Mouse (Mus musculus) limb, embryonic 12.5 days (tissue): ENCODE measurements at regions not wholly inside any gene's neighbourhood (a gene's known extent, or its start where the extent isn't known, plus 50 kb on each side); places are given as distances from the start of the nearest gene placed in this dataset. TPM values are rescaled to one million over a fixed set of nuclear protein-coding genes. Genes with fewer than 3 reads are reported as not detected.
A peak's percentile ranks its signal among the peaks of the same experiment; 100 is the strongest.

ENCODE experiments used
- ATAC-seq: fragments of 200-750 bp; cut with Nextera tagmentation; 2 replicates; pipeline ENCODE4 v1.8.0; 2017; ENCODE audit warnings: low read depth, moderate TSS enrichment; ENCODE audit not compliant: insufficient number of reproducible peaks, insufficient read depth, low FRiP score, low TSS enrichment
- H3K27ac ChIP-seq: fragments of 300-500 bp; sonication (generic); 2 replicates; pipeline ENCODE4 v1.5.1; 2016; ENCODE audit warnings: mild to moderate bottlenecking, moderate library complexity
- H3K27me3 ChIP-seq: fragments of 300-500 bp; sonication (generic); 2 replicates; pipeline ENCODE4 v1.6.1; 2016; ENCODE audit warnings: mild to moderate bottlenecking, moderate library complexity
- H3K36me3 ChIP-seq: fragments of 300-500 bp; sonication (generic); 2 replicates; pipeline ENCODE4 v1.6.1; 2016; ENCODE audit warnings: mild to moderate bottlenecking, moderate library complexity
- H3K4me1 ChIP-seq: fragments of 300-500 bp; sonication (generic); replicated peaks from 2 replicates; pipeline ENCODE4 v1.6.1; 2016
- H3K4me2 ChIP-seq: fragments of 300-500 bp; sonication (generic); 2 replicates; pipeline ENCODE4 v1.6.1; 2016; ENCODE audit warnings: mild to moderate bottlenecking, moderate library complexity
- H3K4me3 ChIP-seq: fragments of 300-500 bp; sonication (generic); replicated peaks from 2 replicates; pipeline ENCODE4 v1.5.1; 2016; ENCODE audit warnings: mild to moderate bottlenecking
- H3K9ac ChIP-seq: fragments of 300-500 bp; sonication (generic); replicated peaks from 2 replicates; pipeline ENCODE4 v1.6.1; 2016; ENCODE audit warnings: mild to moderate bottlenecking, moderate library complexity
- H3K9me3 ChIP-seq: fragments of 300-500 bp; sonication (generic); 2 replicates; pipeline ENCODE4 v1.6.1; 2016; ENCODE audit warnings: mild to moderate bottlenecking, moderate library complexity
- WGBS: fragments of 180-500 bp; shearing (Covaris S2); methylation state at CpG from one replicate; pipeline ENCODE4 v1.1.7; 2016; 5-methylcytosine and 5-hydroxymethylcytosine counted together
- microRNA-seq: library from miRNA; unstranded; fragments of <30 nt; microRNA quantifications from one replicate; pipeline ENCODE4, GENCODE M21; 2017

- Histone ChIP-seq H3K27me3 (peaks cover 9% of the 10 kb centered on the region; the same call in 1 of the 2 replicates), H3K4me2 (no peak overlapping the region), H3K9ac (no peak overlapping the region), H3K4me1 (peaks cover 26% of the 10 kb centered on the region), H3K27ac (no peak overlapping the region), H3K4me3 (no peak overlapping the region), H3K9me3 (no peaks in the 10 kb centered on the region), H3K36me3 (no peaks in the 10 kb centered on the region)
- no peak for ATAC-seq
- WGBS, result 82% methylated on average over 5 of the region's 5 CpGs
Observed at GRCm38 (mm10) chr10:44603461-44603860, 75.2 kb upstream of the Prdm1 start.

- H3K4me2 ChIP-seq, result no peak overlapping the region
- H3K4me1 ChIP-seq, result peaks cover 22% of the 10 kb centered on the region
- H3K27me3 ChIP-seq, result peaks cover 7% of the 10 kb centered on the region; the same call in 1 of the 2 replicates
- no peaks in the 10 kb centered on the region for H3K9me3 ChIP-seq
- no peak overlapping the region for H3K4me3 ChIP-seq
- WGBS, result 56% methylated on average over 10 of the region's 10 CpGs
- no peak for ATAC-seq
- no peaks in the 10 kb centered on the region for H3K36me3 ChIP-seq
- H3K27ac ChIP-seq, result no peak overlapping the region
- H3K9ac ChIP-seq, result no peak overlapping the region
Observed at GRCm38 (mm10) chr10:44601550-44601949, 73.2 kb upstream of the Prdm1 start.

GRCm38 (mm10) chr10:44599964-44600334 is 71.6 kb upstream of the Prdm1 start:
- Histone ChIP-seq H3K4me3 (no peak overlapping the region), H3K9me3 (no peaks in the 10 kb centered on the region), H3K9ac (no peak overlapping the region), H3K27ac (peak overlapping the region; percentile 56; the same call in 1 of the 2 replicates), H3K36me3 (no peaks in the 10 kb centered on the region), H3K4me1 (peaks cover 22% of the 10 kb centered on the region), H3K4me2 (peak overlapping the region; percentile 41), H3K27me3 (peaks cover 7% of the 10 kb centered on the region; the same call in 1 of the 2 replicates)
- 7% methylated on average over 4 of the region's 4 CpGs for WGBS
- ATAC-seq, result no peak; the same call in 1 of the 2 replicates

GRCm38 (mm10) chr10:44599331-44599963 is 71.1 kb upstream of the Prdm1 start:
- 31% methylated on average over 10 of the region's 10 CpGs for WGBS
- H3K4me2 ChIP-seq, result peak overlapping the region; percentile 41
- H3K4me3 ChIP-seq, result no peak overlapping the region
- H3K9me3 ChIP-seq, result no peaks in the 10 kb centered on the region
- peaks cover 7% of the 10 kb centered on the region; the same call in 1 of the 2 replicates for H3K27me3 ChIP-seq
- ATAC-seq, result no peak
- H3K36me3 ChIP-seq, result no peaks in the 10 kb centered on the region
- H3K27ac ChIP-seq, result no peak overlapping the region
- peaks cover 22% of the 10 kb centered on the region for H3K4me1 ChIP-seq
- no peak overlapping the region; the same call in 1 of the 2 replicates for H3K9ac ChIP-seq

GRCm38 (mm10) chr10:44598615-44599014 is 70.3 kb upstream of the Prdm1 start:
- Histone ChIP-seq H3K27ac (no peak overlapping the region), H3K4me2 (peak overlapping the region; percentile 31; the same call in 1 of the 2 replicates)
- ATAC-seq, result no peak

GRCm38 (mm10) chr10:44595932-44596331 is 67.6 kb upstream of the Prdm1 start:
- ATAC-seq, result no peak
- H3K4me2 ChIP-seq, result no peak overlapping the region
- H3K4me3 ChIP-seq, result no peak overlapping the region
- no peaks in the 10 kb centered on the region for H3K36me3 ChIP-seq
- no peaks in the 10 kb centered on the region for H3K9me3 ChIP-seq
- H3K27me3 ChIP-seq, result peaks cover 3% of the 10 kb centered on the region; the same call in 1 of the 2 replicates
- no peak overlapping the region for H3K9ac ChIP-seq
- peaks cover 17% of the 10 kb centered on the region for H3K4me1 ChIP-seq
- 80% methylated on average over 2 of the region's 2 CpGs for WGBS
- H3K27ac ChIP-seq, result no peak overlapping the region

More at GRCm38 (mm10) chr10:44598615-44599014, 70.3 kb upstream of the Prdm1 start:
- 78% methylated on average over 3 of the region's 3 CpGs for WGBS
- Histone ChIP-seq H3K9me3 (no peaks in the 10 kb centered on the region), H3K36me3 (no peaks in the 10 kb centered on the region), H3K27me3 (peaks cover 7% of the 10 kb centered on the region; the same call in 1 of the 2 replicates), H3K9ac (no peak overlapping the region), H3K4me1 (peaks cover 22% of the 10 kb centered on the region), H3K4me3 (no peak overlapping the region)

- 85% methylated on average over 6 of the region's 6 CpGs for WGBS
- Histone ChIP-seq H3K36me3 (no peaks in the 10 kb centered on the region), H3K27ac (no peak overlapping the region), H3K9me3 (no peaks in the 10 kb centered on the region), H3K4me2 (no peak overlapping the region), H3K27me3 (no peaks in the 10 kb centered on the region), H3K9ac (no peak overlapping the region), H3K4me1 (no peaks in the 10 kb centered on the region), H3K4me3 (no peak overlapping the region)
- no peak for ATAC-seq
Observed at GRCm38 (mm10) chr10:44589842-44590241, 61.5 kb upstream of the Prdm1 start.

- no peak overlapping the region for H3K4me2 ChIP-seq
- no peaks in the 10 kb centered on the region for H3K9me3 ChIP-seq
- no peak for ATAC-seq
- no peaks in the 10 kb centered on the region for H3K36me3 ChIP-seq
- H3K27ac ChIP-seq, result no peak overlapping the region
- H3K27me3 ChIP-seq, result no peaks in the 10 kb centered on the region
- no peak overlapping the region for H3K9ac ChIP-seq
- H3K4me3 ChIP-seq, result no peak overlapping the region
- H3K4me1 ChIP-seq, result no peaks in the 10 kb centered on the region
Observed at GRCm38 (mm10) chr10:44589352-44589751, 61.1 kb upstream of the Prdm1 start.

GRCm38 (mm10) chr10:44582736-44583135 is 54.4 kb upstream of the Prdm1 start:
- Histone ChIP-seq H3K36me3 (no peaks in the 10 kb centered on the region), H3K4me3 (no peak overlapping the region), H3K9ac (no peak overlapping the region), H3K4me1 (no peaks in the 10 kb centered on the region), H3K27me3 (no peaks in the 10 kb centered on the region), H3K9me3 (no peaks in the 10 kb centered on the region), H3K4me2 (no peak overlapping the region), H3K27ac (no peak overlapping the region)
- 86% methylated on average over 2 of the region's 2 CpGs for WGBS
- ATAC-seq, result no peak

Small RNA genes in the stretch of these regions (microRNA-seq; reads per million reads assigned to microRNA genes)
- not detected for gene Gm24271
